Mouse (Mus musculus): Measurements from ENCODE around the gene Gm10837.
A peak's percentile ranks its signal among the peaks of the same experiment; 100 is the strongest.

The Gm10837 gene

GRCm38 (mm10) chr14:122479461-122480109 lies 10.8 kb upstream of the Gm10837 start:
- peak; percentile 18 for DNase-seq

DNA sequence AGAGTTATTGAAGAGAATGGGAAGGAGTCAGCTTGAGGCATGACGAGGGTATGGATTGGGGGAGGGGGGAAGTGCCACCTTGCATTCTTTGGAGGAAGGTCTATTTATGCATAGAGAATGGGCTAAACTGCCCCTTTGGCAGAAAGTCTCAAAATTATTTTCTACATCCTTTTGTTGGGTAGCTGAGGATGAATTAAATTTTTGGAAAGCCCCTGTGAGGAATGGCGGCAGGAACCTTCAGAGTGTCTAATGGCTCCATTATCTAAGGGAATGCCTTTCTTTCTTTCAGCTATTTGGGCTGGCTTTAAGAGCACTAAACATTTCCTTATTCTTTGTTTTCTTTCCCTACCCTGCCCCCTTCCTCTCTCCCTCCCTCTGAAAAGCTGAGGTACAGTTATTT lies 10.0 kb upstream of the Gm10837 start:
- DNase-seq = peak; percentile 30

DNA sequence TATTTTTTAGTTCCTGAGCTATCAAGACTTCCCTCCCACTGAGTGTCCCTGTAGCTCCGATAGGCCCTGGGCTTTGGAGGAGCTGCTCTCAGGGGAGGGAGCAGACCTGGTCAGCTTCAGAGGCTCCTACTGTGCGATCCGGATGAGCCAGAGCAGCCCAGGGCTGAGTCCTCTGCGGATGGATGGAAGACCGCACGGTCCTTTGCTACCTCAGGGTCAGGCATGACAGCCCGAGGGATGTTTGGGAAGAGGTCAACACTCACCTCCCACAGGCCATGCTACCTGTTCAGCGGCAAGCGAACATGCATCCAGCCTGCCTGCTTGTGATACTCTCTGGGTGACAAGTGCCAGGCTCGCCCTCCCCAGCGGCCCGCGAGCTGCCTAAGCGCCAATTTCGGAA lies 9.2 kb upstream of the Gm10837 start:
- peak; percentile 69 for DNase-seq

GRCm38 (mm10) chr14:122482081-122483023 lies 8.0 kb upstream of the Gm10837 start:
- peak; percentile 61 for DNase-seq

DNA sequence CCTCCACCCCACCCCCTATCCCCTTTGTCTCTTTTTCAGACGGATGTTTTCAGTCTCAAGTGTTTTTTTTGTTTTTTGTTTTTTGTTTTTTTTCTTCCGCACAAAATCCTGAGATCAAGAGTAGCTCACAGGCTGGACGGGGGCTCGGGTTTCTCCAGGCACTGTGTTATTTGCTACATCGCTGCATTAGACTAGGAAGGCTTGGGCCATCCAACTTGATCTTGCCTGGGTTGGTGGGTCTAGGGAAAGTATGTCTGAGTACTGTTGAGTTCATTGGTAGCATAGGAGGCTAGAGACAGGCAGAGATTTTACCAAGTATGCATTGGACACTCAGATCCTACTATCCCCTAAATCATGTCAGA lies 7.4 kb upstream of the Gm10837 start:
- peak; percentile 34 for DNase-seq

DNA sequence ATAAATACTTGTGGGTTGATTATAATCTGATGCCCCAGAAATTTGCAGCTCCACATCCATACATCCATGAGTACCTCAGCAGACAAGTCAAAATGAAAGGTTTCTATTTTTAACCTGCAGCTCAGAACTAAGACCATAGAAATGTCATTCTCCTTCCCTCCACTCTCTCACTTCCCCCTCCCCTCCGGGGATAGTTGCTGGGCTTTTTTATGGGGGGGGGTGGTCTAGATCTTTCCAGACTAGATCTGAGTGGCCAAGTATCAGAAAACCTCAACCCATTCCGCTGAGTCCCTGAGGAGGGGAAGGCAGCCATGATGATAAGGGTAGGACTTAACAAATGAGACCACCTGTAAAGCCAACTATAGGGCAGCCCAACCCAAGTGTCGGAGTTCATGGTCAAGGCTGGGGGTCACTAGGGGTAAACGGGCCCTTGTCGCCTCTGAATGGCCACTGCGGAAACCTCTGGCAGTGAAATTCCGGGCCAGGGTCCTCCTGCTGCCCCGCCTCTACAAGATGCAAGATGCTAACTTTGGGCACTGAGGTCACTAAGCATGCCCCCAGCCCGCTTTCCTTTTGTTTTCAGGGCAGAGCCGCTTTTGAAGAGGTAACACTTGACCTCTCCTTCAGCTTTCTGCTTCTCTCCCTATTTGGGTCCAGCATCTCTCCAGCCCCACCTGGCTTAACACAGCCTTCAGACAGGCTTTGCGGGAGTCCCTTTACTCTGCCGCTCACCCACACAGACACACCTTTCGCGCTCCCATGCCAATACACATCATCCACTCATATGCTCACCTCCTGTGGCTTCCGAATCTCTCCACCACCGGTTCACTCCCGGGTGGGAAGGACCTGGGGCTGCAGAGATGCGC lies 6.6 kb upstream of the Gm10837 start:
- DNase-seq = peak; percentile 80

GRCm38 (mm10) chr14:122484458-122484843 lies 5.9 kb upstream of the Gm10837 start:
- no peak for DNase-seq

DNA sequence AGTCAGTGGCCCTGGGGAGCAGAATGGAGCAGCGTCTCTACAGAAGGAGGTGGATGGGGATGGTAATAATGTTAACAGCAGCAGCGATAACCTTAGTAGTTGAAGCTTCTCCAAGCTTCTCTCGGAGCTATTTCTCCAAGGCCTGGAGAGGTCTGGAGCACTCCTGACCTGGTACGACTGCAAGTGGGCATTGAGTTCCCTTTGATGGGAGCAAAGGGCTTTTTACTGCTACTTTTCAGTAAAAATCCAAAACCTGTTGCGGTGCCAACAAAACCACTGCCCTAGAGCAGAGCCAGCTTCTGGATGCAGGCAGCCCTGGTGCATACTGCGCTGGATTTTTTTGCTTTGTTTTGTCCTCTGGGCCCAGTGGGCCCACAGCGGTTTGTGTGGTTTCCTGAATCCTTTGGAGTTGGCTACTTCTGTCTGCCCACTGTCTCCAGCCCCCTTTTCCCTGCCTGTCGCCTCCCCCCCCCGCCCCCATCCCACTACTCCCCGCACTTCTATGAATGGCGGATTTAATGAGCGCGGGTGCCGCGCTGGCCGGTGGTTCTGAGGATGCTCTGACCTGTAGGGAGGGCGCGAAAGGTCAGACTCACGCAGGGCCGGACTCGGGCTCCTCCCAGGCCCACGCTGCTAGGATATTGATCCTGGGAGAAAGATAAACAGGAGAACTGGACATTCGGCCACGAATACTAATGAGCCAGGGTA lies 5.4 kb upstream of the Gm10837 start:
- peak; percentile 63 for DNase-seq

GRCm38 (mm10) chr14:122485635-122486181 lies 4.7 kb upstream of the Gm10837 start:
- DNase-seq = peak; percentile 57

- no peak for DNase-seq
Measured at GRCm38 (mm10) chr14:122486611-122487010, 3.8 kb upstream of the Gm10837 start.

GRCm38 (mm10) chr14:122487366-122487765 lies 3.0 kb upstream of the Gm10837 start:
- DNase-seq = peak; percentile 49

GRCm38 (mm10) chr14:122489041-122489440 lies 1.3 kb upstream of the Gm10837 start:
- DNase-seq = no peak

DNA sequence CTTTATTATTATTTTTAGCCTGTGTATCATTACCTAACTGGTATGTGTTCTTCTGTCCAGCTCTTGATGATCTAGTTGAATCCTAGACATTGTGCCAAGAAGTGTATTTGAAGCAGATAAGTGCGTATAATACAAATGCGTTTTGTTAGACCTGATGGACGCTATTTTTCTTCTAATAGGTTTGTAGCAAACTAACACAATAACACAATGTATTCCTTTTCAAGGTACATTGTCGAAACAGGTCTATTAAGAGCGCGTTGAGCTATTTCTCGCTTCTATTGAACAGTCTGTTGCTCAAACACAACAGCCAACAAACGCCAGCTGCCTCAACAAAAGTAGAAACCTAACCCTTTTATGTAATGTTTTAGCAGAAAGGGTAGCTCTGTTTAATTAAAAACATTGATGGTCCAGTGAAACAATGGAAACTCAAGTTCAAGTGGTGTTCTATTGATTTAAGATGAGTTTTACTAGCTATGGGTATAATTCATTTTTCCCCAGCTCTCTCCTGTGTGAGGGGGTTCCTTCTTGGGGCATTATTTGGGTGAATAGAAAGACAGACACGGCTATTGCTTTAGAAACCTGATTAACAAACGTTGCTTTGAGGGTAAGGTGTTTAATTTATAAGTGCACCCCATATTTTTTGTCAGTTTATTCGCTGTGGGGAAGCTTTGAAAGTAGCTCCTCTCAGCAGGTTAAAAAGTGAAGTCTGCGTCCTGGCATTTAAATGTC lies 536 bp upstream of the Gm10837 start:
- DNase-seq = peak; percentile 57

DNA sequence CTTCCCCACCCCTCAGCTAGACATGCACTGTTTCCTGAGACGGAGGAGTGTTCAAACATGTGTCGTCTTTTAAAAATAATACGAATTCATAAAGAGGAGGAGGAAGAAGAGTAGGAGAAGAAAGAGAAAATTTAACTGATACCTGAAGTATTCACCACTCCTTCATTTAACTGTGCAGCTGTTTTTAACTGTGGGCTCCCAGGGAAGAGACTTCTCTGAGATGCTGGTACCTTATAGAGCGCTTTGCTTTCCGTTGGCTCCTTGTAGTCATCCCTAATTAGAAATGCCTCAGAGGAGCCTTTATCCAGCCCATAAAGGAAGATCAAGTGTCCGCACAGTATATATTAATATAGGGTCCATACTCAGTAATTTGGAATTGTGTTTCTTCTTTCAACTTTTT lies 1.1 kb downstream of the Gm10837 start:
- no peak for DNase-seq

- no peak for DNase-seq
Measured at GRCm38 (mm10) chr14:122492015-122492414, 1.6 kb downstream of the Gm10837 start.

DNA sequence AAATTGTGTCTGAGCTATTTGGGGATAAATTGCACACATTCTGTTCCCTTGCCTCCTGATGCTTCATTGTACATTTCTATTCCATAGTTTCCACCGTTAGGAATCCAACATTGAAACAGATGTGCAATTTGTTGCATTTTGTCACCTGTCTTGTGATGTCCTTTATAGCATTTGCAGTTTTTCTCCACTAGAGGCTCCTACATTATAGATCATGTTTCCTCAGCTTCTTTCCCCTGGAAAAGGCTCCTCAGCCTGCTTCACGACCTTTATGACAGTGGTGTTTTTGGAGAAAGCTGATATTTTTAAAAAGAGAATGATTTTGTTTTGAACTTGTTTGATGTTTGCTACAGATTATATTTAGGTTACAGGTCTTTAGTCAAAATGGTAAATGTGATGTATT lies 18.7 kb downstream of the Gm10837 start:
- DNase-seq = no peak

DNA sequence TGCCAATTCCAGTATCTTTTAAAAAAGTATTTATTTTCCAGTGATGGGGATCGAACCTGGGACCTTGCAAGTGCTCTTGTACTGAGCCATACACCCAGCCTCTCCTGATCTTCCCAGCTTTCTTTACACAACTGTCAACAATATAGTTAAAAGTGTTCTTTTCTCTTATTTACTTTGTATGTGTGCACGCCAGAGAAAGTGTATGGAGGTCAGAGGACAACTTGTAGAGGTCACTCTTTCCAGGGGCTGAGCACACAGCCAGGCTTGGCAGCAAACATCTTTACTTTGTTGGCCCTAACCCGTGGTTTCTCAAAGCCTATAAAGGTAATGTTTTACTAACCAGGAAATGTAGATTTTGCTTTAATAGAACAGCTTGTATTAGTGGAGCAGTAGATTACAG lies 21.1 kb downstream of the Gm10837 start:
- no peak for DNase-seq

DNA sequence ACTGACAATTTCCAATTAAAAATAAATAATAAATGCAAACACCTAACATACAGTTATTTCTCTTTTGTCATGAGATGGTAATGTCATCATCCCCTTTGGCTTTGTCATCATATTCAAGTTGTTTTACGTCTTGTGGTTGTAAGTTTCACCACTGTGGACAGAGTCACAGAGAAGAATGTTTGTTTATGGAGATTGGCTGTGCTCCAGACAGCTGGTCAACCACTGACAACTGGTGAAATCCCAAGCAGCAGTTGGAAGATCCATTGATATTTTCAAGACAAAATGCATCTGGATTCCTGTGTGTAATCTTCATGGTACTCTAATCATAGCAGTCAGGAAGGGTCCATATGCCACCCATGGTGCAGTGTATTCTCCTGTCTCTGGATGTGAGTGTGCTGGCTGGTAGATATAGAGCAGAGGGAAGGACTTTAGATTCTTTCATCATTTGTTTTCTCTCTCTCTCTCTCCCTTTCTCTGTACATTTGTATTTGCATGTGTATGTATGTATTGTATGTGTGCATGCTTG lies 23.2 kb downstream of the Gm10837 start:
- no peak for DNase-seq

GRCm38 (mm10) chr14:122528475-122528874 lies 38.1 kb downstream of the Gm10837 start:
- no peak for DNase-seq

GRCm38 (mm10) chr14:122534017-122534924 lies 43.9 kb downstream of the Gm10837 start, which contains the start of gene Pcca:
Gene Pcca, plus strand, starts transcription at chr14:122534324.
- peak; percentile 96 for DNase-seq
